Mouse (Mus musculus) hindbrain, postnatal 0 days (tissue): ENCODE data around the gene Akip1. TPM values are rescaled to one million over a fixed set of nuclear protein-coding genes. Genes with fewer than 3 reads are reported as not detected.

Source experiments
- ATAC-seq: fragments of 200-750 bp; cut with Nextera tagmentation; 2 replicates; pipeline ENCODE4 v1.8.0; 2017; ENCODE audit warnings: mild to moderate bottlenecking, moderate TSS enrichment, moderate library complexity
- DNase-seq: peaks from one replicate; pipeline ENCODE4 v3.0.0-alpha.2; 2015; ENCODE audit warnings: low spot score
- H3K27ac ChIP-seq: fragments of 300-500 bp; sonication (generic); 2 replicates; pipeline ENCODE4 v1.5.1; 2014; ENCODE audit warnings: mild to moderate bottlenecking
- H3K27me3 ChIP-seq: fragments of 300-500 bp; sonication (generic); 2 replicates; pipeline ENCODE4 v1.6.1; 2014; ENCODE audit warnings: low read length, mixed read lengths; ENCODE audit not compliant: insufficient read depth
- H3K36me3 ChIP-seq: fragments of 300-500 bp; sonication (generic); 2 replicates; pipeline ENCODE4 v1.6.1; 2014; ENCODE audit warnings: low read length, mixed read lengths; ENCODE audit not compliant: insufficient read depth
- H3K4me1 ChIP-seq: fragments of 300-500 bp; sonication (generic); 2 replicates; pipeline ENCODE4 v1.6.1; 2014; ENCODE audit warnings: antibody characterized with exemption, low read length, mixed read lengths; ENCODE audit not compliant: insufficient read depth
- H3K4me2 ChIP-seq: fragments of 300-500 bp; sonication (generic); 2 replicates; pipeline ENCODE4 v1.6.1; 2014; ENCODE audit warnings: low read depth, mild to moderate bottlenecking, low read length, moderate library complexity, mixed read lengths
- H3K4me3 ChIP-seq: fragments of 300-500 bp; sonication (generic); 2 replicates; pipeline ENCODE4 v1.5.1; 2014; ENCODE audit warnings: low read length
- H3K9ac ChIP-seq: fragments of 300-500 bp; sonication (generic); replicated peaks from 2 replicates; pipeline ENCODE4 v1.6.1; 2014; ENCODE audit warnings: mild to moderate bottlenecking, low read length, moderate library complexity, mixed read lengths
- H3K9me3 ChIP-seq: fragments of 300-500 bp; sonication (generic); 2 replicates; pipeline ENCODE4 v1.6.1; 2016; ENCODE audit warnings: low read length, mixed read lengths
- CTCF ChIP-seq: IDR thresholded peaks from 2 replicates; pipeline ENCODE4 v1.5.1; 2016; ENCODE audit warnings: antibody characterized with exemption, control low read depth, low read depth
- WGBS: fragments of 180-500 bp; shearing (Covaris S2); extraction: QIAGEN DNeasy Blood & Tissue Kit; methylation state at CpG from one replicate; pipeline ENCODE4 v1.1.7; 2014; 5-methylcytosine and 5-hydroxymethylcytosine counted together
- polyA plus RNA-seq: library from polyadenylated mRNA; unstranded; fragments of >200 nt; fragmentation: Nextera tagmentation; extraction: Ambion mirVana; gene quantifications from 2 replicates; pipeline ENCODE4 v1.2.1, GENCODE M21; 2015
- total RNA-seq: library from RNA; depleted of rRNA; stranded (reverse); fragments of >200 nt; gene quantifications from 2 replicates; pipeline ENCODE4 v1.2.3, GENCODE M21; 2014

The Akip1 gene
- total and polyA plus RNA-seq, 2 experiments from 2014 or later: 9.9 to 16.7 TPM

DNA sequence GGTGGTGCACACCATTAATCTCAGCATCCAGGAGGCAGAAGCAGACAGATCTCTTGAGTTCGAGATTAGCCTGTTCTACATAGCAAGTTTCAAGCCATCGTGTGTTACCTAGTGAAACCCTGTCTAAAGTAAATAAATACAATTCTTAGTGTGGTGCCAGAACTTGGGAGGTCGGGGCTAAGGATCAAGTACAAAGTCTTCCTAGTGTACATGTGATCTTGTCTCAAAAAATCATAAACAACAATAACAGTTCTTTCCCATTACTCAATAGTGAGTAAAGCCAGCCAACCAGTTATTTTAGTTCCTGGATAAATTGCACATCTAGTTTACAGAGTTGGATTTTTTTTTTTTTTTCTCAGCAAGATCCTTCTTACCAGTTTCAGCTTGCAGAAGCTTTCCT, 971 bp downstream of the Akip1 start:
- no peaks in the 10 kb centered on the region for H3K4me1 ChIP-seq
- peak overlapping the region; percentile 72 for H3K4me2 ChIP-seq
- DNase-seq (no peak), ATAC-seq (no peak)
- peak overlapping the region; percentile 51; the same call in 1 of the 2 replicates for H3K9ac ChIP-seq
- no peaks in the 10 kb centered on the region for H3K9me3 ChIP-seq
- WGBS: 75% methylated on average over 3 of the region's 3 CpGs
- H3K27me3 ChIP-seq: no peaks in the 10 kb centered on the region
- H3K4me3 ChIP-seq: peak overlapping the region; percentile 68
- H3K36me3 ChIP-seq: no peaks in the 10 kb centered on the region
- peak overlapping the region; percentile 65; the same call in 1 of the 2 replicates for H3K27ac ChIP-seq
- no peak for TF ChIP-seq CTCF

DNA sequence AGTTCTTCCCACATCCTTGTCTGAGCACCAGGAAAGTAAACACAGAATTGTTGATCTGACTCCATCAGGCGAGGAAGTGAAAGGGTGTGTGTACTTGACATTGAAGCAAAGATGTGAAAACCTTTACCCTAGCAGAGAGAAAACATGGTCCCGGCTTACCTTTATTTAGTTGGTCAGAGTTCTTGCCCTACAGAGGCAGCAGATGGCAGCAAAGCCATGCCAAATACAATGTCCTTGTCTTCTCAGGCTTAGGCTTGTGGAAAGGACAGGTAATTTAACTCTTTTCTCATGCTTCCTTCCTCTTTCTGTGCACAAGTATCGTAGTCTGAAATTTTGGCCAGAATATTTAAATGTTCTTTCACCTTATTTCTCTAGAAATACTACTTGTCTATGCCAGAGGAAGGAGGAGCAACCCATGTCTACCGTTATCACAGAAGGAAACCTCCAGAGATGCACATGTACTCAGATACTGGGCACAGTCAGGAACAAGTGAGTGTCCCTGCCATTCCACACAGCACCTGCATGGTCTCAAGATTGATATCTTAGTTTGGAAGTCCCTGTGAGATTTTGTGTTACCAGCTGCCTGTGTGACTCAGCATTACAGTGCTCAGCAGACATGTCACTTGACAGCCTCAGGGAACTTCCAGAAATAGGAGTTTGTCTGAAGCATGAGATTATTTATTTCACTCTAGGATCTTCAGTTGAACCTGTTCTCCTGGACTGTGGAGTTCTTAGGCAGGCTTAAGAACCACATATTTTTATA, 3.7 kb downstream of the Akip1 start:
- TF ChIP-seq CTCF: peak; percentile 82
- 0 out of 2 replicates have a peak, but pooled peaks cover 6% of the 10 kb centered on the region for H3K36me3 ChIP-seq
- ATAC-seq: no peak
- H3K27me3 ChIP-seq: no peaks in the 10 kb centered on the region
- DNase-seq: peak; percentile 83
- no peak overlapping the region for H3K9ac ChIP-seq
- no peak overlapping the region for H3K4me3 ChIP-seq
- no peak overlapping the region for H3K27ac ChIP-seq
- H3K4me2 ChIP-seq: no peak overlapping the region
- no peaks in the 10 kb centered on the region for H3K4me1 ChIP-seq
- 40% methylated on average over 4 of the region's 4 CpGs for WGBS
- no peaks in the 10 kb centered on the region for H3K9me3 ChIP-seq

DNA sequence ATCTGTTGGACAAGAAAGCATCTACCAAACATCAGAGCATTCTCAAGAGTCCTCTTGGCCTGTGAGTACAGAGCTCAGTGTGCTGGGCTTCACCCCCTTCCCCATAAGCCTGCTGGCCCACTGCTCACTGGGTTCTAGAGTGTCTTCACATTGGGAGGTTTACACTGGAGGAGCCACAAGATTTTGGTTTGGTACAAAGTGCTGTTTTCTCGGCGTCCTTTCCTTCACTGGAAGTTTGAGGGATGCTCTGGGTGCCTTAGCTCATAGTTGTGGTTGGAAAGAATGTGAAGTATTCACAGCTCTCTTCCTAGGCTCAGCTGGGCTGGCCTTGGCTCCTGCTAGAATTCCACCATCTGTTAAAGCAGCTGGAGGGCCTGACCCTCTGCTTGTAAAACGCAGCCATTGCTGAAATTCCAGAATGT, 5.5 kb downstream of the Akip1 start:
- DNase-seq (peak; percentile 7), ATAC-seq (no peak)
- WGBS: 72% methylated on average over 3 of the region's 3 CpGs

DNA sequence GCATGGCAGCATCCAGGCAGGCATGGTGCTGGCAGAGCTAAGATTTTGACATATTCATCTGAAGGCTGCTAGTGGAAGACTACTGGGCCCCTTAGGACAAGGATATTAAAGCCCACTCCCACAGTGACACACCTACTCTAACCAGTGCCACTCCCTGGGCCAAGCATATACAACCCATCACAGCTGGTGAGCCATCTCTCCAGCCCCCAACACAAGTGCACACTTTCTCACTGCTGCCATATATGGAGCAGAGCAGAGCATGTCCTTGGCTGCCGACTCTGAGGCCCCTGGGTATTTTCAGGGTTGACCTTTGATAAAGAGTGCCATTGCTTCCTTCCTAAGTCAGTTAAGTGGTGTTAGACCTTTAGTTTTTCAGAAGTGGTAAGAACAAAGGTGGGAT, 6.6 kb downstream of the Akip1 start:
- H3K36me3 ChIP-seq: 0 out of 2 replicates have a peak, but pooled peaks cover 12% of the 10 kb centered on the region
- H3K4me1 ChIP-seq: no peaks in the 10 kb centered on the region
- TF ChIP-seq CTCF: no peak
- H3K27ac ChIP-seq: no peak overlapping the region
- DNase-seq (no peak), ATAC-seq (no peak)
- H3K9ac ChIP-seq: no peak overlapping the region
- 79% methylated on average over 1 of the region's 1 CpGs for WGBS
- H3K4me3 ChIP-seq: no peak overlapping the region
- H3K27me3 ChIP-seq: no peaks in the 10 kb centered on the region
- H3K4me2 ChIP-seq: no peak overlapping the region
- H3K9me3 ChIP-seq: no peaks in the 10 kb centered on the region

More for the DNA sequence above, 5.5 kb downstream of the Akip1 start:
- Histone ChIP-seq H3K4me3 (no peak overlapping the region), H3K9ac (no peak overlapping the region), H3K4me2 (no peak overlapping the region), H3K27me3 (no peaks in the 10 kb centered on the region), H3K4me1 (no peaks in the 10 kb centered on the region), H3K9me3 (no peaks in the 10 kb centered on the region), H3K27ac (no peak overlapping the region), H3K36me3 (0 out of 2 replicates have a peak, but pooled peaks cover 12% of the 10 kb centered on the region)
- TF ChIP-seq CTCF: no peak

DNA sequence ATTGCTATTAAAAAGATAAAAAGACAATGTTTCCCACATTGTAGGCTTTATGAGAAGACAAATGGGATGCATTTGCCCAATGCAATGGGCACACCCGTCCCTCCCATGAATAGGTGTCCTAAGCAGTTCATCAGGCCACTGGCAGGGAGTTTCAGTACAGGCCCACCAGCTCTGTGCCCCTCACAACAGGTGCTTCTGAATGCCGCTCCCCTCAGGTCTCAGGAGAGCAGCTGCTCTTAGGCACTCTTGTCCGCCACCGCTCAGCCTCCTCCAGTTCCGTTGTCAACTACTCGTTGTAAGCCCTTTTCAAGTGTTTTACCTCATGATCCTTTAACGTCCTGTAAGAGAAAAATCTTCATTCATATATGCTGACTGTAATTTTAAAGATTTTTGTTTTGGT, 8.7 kb downstream of the Akip1 start:
- TF ChIP-seq CTCF: no peak
- H3K27ac ChIP-seq: no peak overlapping the region
- 0 out of 2 replicates have a peak, but pooled peaks cover 12% of the 10 kb centered on the region for H3K36me3 ChIP-seq
- H3K27me3 ChIP-seq: no peaks in the 10 kb centered on the region
- 95% methylated on average over 7 of the region's 7 CpGs for WGBS
- H3K4me1 ChIP-seq: no peaks in the 10 kb centered on the region
- ATAC-seq: no peak
- no peak overlapping the region for H3K4me3 ChIP-seq
- DNase-seq: no peak
- H3K9ac ChIP-seq: no peak overlapping the region
- H3K9me3 ChIP-seq: no peaks in the 10 kb centered on the region
- H3K4me2 ChIP-seq: no peak overlapping the region

DNA sequence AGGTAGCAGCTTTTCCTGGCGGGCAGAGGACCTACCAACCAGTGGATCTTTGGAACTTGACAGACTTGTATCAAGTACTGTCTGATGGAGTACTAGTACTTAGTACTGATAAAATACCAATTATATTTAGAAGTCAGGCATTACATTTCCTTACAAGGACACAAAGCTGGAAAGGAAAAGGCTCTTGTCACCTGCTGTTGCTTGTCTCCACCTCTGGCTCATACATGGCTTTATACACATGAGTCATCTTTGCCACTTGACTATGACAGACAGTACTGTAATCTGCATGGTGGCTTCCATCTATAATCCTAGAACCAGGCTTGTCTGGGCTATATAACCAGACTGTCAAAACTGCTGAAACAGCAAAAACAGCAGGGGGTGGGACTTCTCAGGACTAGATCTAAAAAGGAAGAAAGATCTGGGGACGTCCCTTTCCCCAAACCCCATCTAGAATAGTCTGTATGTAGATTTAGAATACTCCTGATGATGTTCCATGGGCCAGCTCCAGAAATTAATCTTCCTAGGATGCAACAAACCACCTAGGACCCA, 10.0 kb downstream of the Akip1 start:
- no peaks in the 10 kb centered on the region for H3K9me3 ChIP-seq
- H3K36me3 ChIP-seq: 0 out of 2 replicates have a peak, but pooled peaks cover 12% of the 10 kb centered on the region
- no peak overlapping the region for H3K4me3 ChIP-seq
- no peak overlapping the region for H3K27ac ChIP-seq
- WGBS: 85% methylated on average over 2 of the region's 2 CpGs
- no peak overlapping the region for H3K9ac ChIP-seq
- no peak overlapping the region for H3K4me2 ChIP-seq
- H3K4me1 ChIP-seq: no peaks in the 10 kb centered on the region
- DNase-seq: no peak
- H3K27me3 ChIP-seq: no peaks in the 10 kb centered on the region
- ATAC-seq: no peak
- no peak for TF ChIP-seq CTCF

DNA sequence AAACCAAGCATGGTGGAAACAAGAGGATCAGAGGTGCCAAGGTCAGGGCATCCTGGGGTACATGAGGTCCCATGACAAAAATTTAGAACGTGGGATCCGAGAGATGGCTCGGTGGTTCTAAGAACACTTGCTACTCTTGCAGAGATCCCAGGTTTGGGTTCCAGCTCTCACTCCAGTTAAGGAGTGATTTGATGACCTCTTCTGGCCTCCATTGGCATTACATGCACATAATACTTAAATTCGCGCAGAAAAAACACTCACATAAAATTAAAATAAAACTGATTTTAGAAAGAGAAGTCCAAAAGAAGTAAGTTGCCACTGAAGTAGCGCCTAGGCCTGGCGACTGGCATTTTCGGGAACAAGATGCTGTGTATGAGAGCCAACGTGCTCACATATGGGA, 15.8 kb downstream of the Akip1 start:
- Histone ChIP-seq H3K4me1 (no peaks in the 10 kb centered on the region), H3K9ac (no peak overlapping the region), H3K9me3 (no peaks in the 10 kb centered on the region), H3K36me3 (no peaks in the 10 kb centered on the region), H3K27ac (no peak overlapping the region), H3K27me3 (no peaks in the 10 kb centered on the region), H3K4me3 (no peak overlapping the region), H3K4me2 (no peak overlapping the region)
- ATAC-seq: no peak
- TF ChIP-seq CTCF: peak; percentile 66
- DNase-seq: peak; percentile 78
- WGBS: 59% methylated on average over 9 of the region's 9 CpGs
